Mouse (Mus musculus): ENCODE results near the gene Siah2. TPM values are rescaled to one million over a fixed set of nuclear protein-coding genes. Genes with fewer than 3 reads are reported as not detected.

Siah2 gene
- 10.3 and 11.3 TPM in 2 replicates for polyA plus RNA-seq (2012; rRNA removed)

GRCm38 (mm10) chr3:58691997-58692721 lies at the start of gene Siah2:
Siah2 (minus strand) TSS chr3:58692400.

GRCm38 (mm10) chr3:58636406-58637295 lies 55.5 kb downstream of the Siah2 start, which contains the start of gene Erich6:
Erich6 (minus strand) TSS chr3:58637207.

Other genes starting within 250 kb of the Siah2 start
- 25.9 and 30.5 TPM in 2 replicates for gene Eif2a, start 166.6 kb downstream of the Siah2 start, polyA plus RNA-seq (2012; rRNA removed)
- 58.4 and 66.0 TPM in 2 replicates for gene Serp1, start 166.5 kb downstream of the Siah2 start, polyA plus RNA-seq (2012; rRNA removed)
- 32.0 and 33.1 TPM in 2 replicates for gene Selenot, start 115.8 kb downstream of the Siah2 start, polyA plus RNA-seq (2012; rRNA removed)
- gene Erich6, start 55.2 kb downstream of the Siah2 start, polyA plus RNA-seq (2012; rRNA removed): 0.01 and 0.02 TPM in 2 replicates
- gene Mindy4b-ps, start 129.9 kb upstream of the Siah2 start, polyA plus RNA-seq (2012; rRNA removed): not detected in 2 replicates
- not detected in 2 replicates for gene Clrn1, start 192.9 kb upstream of the Siah2 start, polyA plus RNA-seq (2012; rRNA removed)

Data from liver, embryonic 18 days (tissue).